Comparison of ENCODE assay signal across 34 mouse cellular contexts in the genomic region with DNA sequence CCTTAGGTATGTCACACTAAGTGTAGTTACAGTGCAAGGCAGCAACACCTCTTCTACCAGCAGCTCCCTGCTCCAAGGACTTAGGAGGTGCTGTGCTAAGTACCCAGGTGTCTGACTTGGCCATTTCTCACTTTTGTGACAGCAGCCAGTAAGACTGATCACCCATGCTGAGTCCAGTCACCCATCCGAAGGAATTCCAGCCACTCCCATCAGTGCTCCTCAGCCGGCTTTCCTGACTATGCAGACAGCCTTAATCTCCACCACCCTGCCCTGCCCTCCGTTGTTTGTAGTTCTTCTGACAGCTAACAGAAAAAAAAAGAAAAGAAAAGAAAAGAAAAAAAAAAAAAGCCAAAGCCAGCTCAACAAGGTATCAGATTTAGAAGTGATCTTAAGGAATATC. TPM values are rescaled to one million over a fixed set of nuclear protein-coding genes. Genes with fewer than 3 reads are reported as not detected.
DNase-seq lines count a peak whose midpoint lies in the region; ATAC-seq and TF ChIP-seq lines count a peak whose summit lies in the region.
"Had no signal": no experiment of that assay in that cellular context is flagged by ENCODE, and none has a peak within 500 bp of the region (broad histone marks: within the 10 kb centered on the region; RNA-seq: fewer than 3 reads in every experiment).

No protein-coding gene starts in this region.

- no peaks in the 10 kb centered on the region for H3K36me3 ChIP-seq in intestine, embryonic 15.5 days
- H3K36me3 ChIP-seq in intestine, postnatal 0 days (ENCODE audit: control insufficient read depth, insufficient read depth), result peaks cover 7% of the 10 kb centered on the region; the same call in 1 of the 2 replicates
- H3K36me3 ChIP-seq in E14TG2a.4 (ENCODE audit: insufficient read depth, low read length), result peaks cover 27% of the 10 kb centered on the region
- no peaks in the 10 kb centered on the region for H3K36me3 ChIP-seq in ES-E14 (ENCODE audit: control insufficient read depth, insufficient read depth, low read length, poor library complexity, severe bottlenecking)
- no peaks in the 10 kb centered on the region; the same call in 1 of the 2 replicates for H3K36me3 ChIP-seq in stomach, embryonic 14.5 days (ENCODE audit: control insufficient read depth, insufficient read depth, low read length)
- H3K36me3 ChIP-seq: embryonic facial prominence, embryonic 15.5 days; forebrain, embryonic 12.5 days; heart, embryonic 15.5 days; hindbrain, embryonic 12.5 days; midbrain, embryonic 12.5 days; neural tube, embryonic 13.5 days had no signal

- 0 out of 2 replicates have a peak, but pooled peaks cover 10% of the 10 kb centered on the region for H3K4me1 ChIP-seq in intestine, embryonic 15.5 days (replicated peaks)
- 0 out of 2 replicates have a peak, but pooled peaks cover 6% of the 10 kb centered on the region for H3K4me1 ChIP-seq in intestine, postnatal 0 days (replicated peaks; ENCODE audit: control insufficient read depth, insufficient read depth, low read length)
- H3K4me1 ChIP-seq in E14TG2a.4 (replicated peaks; ENCODE audit: low read depth, low read length), result peaks cover 68% of the 10 kb centered on the region
- peaks cover 10 to 21% of the 10 kb centered on the region in 2 experiments; a peak in 3 of 4 replicates for H3K4me1 ChIP-seq in ES-E14 (ENCODE audit: control insufficient read depth in 2 of 2, insufficient read depth in 2 of 2, low read length in 2 of 2, poor library complexity in 1 of 2)
- H3K4me1 ChIP-seq in stomach, embryonic 14.5 days (ENCODE audit: control insufficient read depth, insufficient read depth, low read length), result no peaks in the 10 kb centered on the region; the same call in 1 of the 2 replicates
- H3K4me1 ChIP-seq: neural tube, embryonic 13.5 days had no signal

- no peak overlapping the region for H3K9ac ChIP-seq in intestine, embryonic 15.5 days
- H3K9ac ChIP-seq in intestine, postnatal 0 days (ENCODE audit: low read depth, low read length), result no peak overlapping the region
- no peak overlapping the region for H3K9ac ChIP-seq in ES-E14 (ENCODE audit: insufficient read depth, low read depth, low read length, poor library complexity, severe bottlenecking)
- H3K9ac ChIP-seq in stomach, embryonic 14.5 days (replicated peaks; ENCODE audit: low read depth, low read length), result no peak overlapping the region
- H3K9ac ChIP-seq: embryonic facial prominence, embryonic 15.5 days; forebrain, embryonic 12.5 days; heart, embryonic 15.5 days; hindbrain, embryonic 12.5 days; kidney, embryonic 15.5 days; liver, embryonic 13.5 days; midbrain, embryonic 12.5 days; neural tube, embryonic 13.5 days had no signal

- H3K27ac ChIP-seq in intestine, embryonic 15.5 days, result no peak overlapping the region
- H3K27ac ChIP-seq in intestine, postnatal 0 days (ENCODE audit: low read depth, low read length), result no peak overlapping the region
- H3K27ac ChIP-seq in ES-E14 (ENCODE audit: insufficient read depth, low read depth, low read length, poor library complexity, severe bottlenecking), result peak overlapping the region; percentile 64; the same call in 1 of the 2 replicates
- H3K27ac ChIP-seq in stomach, embryonic 14.5 days (ENCODE audit: low read length), result 0 out of 2 replicates have a peak overlapping the region, but pooled peaks have one; percentile 4
- H3K27ac ChIP-seq: embryonic facial prominence, embryonic 15.5 days; forebrain, embryonic 12.5 days; heart, embryonic 10.5 days; heart, embryonic 15.5 days; hindbrain, embryonic 12.5 days; hindbrain, postnatal 0 days; kidney, embryonic 15.5 days; liver, embryonic 13.5 days; midbrain, embryonic 12.5 days; neural tube, embryonic 13.5 days had no signal

- peak; percentile 76 for ATAC-seq in intestine, embryonic 15.5 days
- ATAC-seq in intestine, postnatal 0 days, result no peak; the same call in 1 of the 2 replicates
- ATAC-seq in stomach, embryonic 14.5 days (ENCODE audit: insufficient number of reproducible peaks, insufficient read depth, low FRiP score, low read depth), result no peak
- ATAC-seq: hindbrain, postnatal 0 days; Patski had no signal

- no peak for DNase-seq in ES-E14 (ENCODE audit: low read depth, low spot score)
- DNase-seq in spleen, adult 18-20 months, result no peak
- DNase-seq in kidney, postnatal 4 days, result no peak
- DNase-seq in right cerebral cortex, postnatal 25 days, result no peak
- DNase-seq: adrenal gland, postnatal 36 days; cerebellum, adult 9-10 months; embryo, embryonic 11 days; gastrocnemius, postnatal 14 days; heart, postnatal 36 days; kidney, adult 11 months; kidney, postnatal 36 days; liver, embryonic 13.5 days; lung, adult 2 months; lung, postnatal 14 days; thymus, adult 2 months; thymus, postnatal 36 days had no signal

- no peak for TF ChIP-seq CTCF in intestine, postnatal 0 days (IDR thresholded peaks at IDR 0.05; ENCODE audit: low read depth)
- TF ChIP-seq CTCF in E14TG2a.4 (conservative IDR thresholded peaks at IDR 0.05; ENCODE audit: low read length), result no peak

- no peak overlapping the region for H3K4me2 ChIP-seq in intestine, embryonic 15.5 days (replicated peaks)
- no peak overlapping the region for H3K4me2 ChIP-seq in intestine, postnatal 0 days (replicated peaks; ENCODE audit: low read depth)
- H3K4me2 ChIP-seq in stomach, embryonic 14.5 days (replicated peaks; ENCODE audit: low read depth, low read length), result no peak overlapping the region
- H3K4me2 ChIP-seq: embryonic facial prominence, embryonic 15.5 days; forebrain, embryonic 12.5 days; heart, embryonic 15.5 days; hindbrain, embryonic 12.5 days; kidney, embryonic 15.5 days; liver, embryonic 13.5 days; midbrain, embryonic 12.5 days; neural tube, embryonic 13.5 days had no signal

- no peak overlapping the region for H3K4me3 ChIP-seq in intestine, embryonic 15.5 days (replicated peaks)
- H3K4me3 ChIP-seq in intestine, postnatal 0 days (ENCODE audit: low read depth, low read length), result no peak overlapping the region
- H3K4me3 ChIP-seq in E14TG2a.4 (replicated peaks; ENCODE audit: low read length), result peak overlapping the region; percentile 46
- 0 out of 4 replicates have a peak overlapping the region, but pooled peaks of 1 of the 2 experiments have one; percentile 4 for H3K4me3 ChIP-seq in ES-E14 (ENCODE audit: insufficient read depth in 1 of 2, low read depth in 1 of 2, low read length in 2 of 2, poor library complexity in 1 of 2, severe bottlenecking in 1 of 2)
- no peak overlapping the region for H3K4me3 ChIP-seq in stomach, embryonic 14.5 days (ENCODE audit: low read depth, low read length)
- H3K4me3 ChIP-seq: embryonic facial prominence, embryonic 15.5 days; forebrain, embryonic 12.5 days; heart, embryonic 10.5 days; heart, embryonic 15.5 days; hindbrain, embryonic 12.5 days; kidney, embryonic 15.5 days; liver, embryonic 13.5 days; midbrain, embryonic 12.5 days; neural tube, embryonic 13.5 days had no signal

- H3K9me3 ChIP-seq in intestine, embryonic 15.5 days, result no peaks in the 10 kb centered on the region
- no peaks in the 10 kb centered on the region for H3K9me3 ChIP-seq in intestine, postnatal 0 days (ENCODE audit: control insufficient read depth)
- H3K9me3 ChIP-seq in E14TG2a.4 (ENCODE audit: low read length) (no peaks in the 10 kb centered on the region), ES-E14 (ENCODE audit: control insufficient read depth, insufficient read depth, low read depth, low read length) (no peaks in the 10 kb centered on the region)
- no peaks in the 10 kb centered on the region for H3K9me3 ChIP-seq in stomach, embryonic 14.5 days (ENCODE audit: control insufficient read depth, low read depth, low read length)
- H3K9me3 ChIP-seq: embryonic facial prominence, embryonic 15.5 days; forebrain, embryonic 12.5 days; G1E; heart, embryonic 10.5 days; heart, embryonic 15.5 days; hindbrain, embryonic 12.5 days; kidney, embryonic 15.5 days; liver, embryonic 13.5 days; midbrain, embryonic 12.5 days; neural tube, embryonic 13.5 days had no signal

- H3K27me3 ChIP-seq in intestine, embryonic 15.5 days (replicated peaks), result no peaks in the 10 kb centered on the region
- no peaks in the 10 kb centered on the region for H3K27me3 ChIP-seq in intestine, postnatal 0 days (replicated peaks; ENCODE audit: control insufficient read depth, insufficient read depth, low read length)
- H3K27me3 ChIP-seq in E14TG2a.4 (ENCODE audit: insufficient read depth, low read length), result no peaks in the 10 kb centered on the region
- H3K27me3 ChIP-seq in stomach, embryonic 14.5 days (ENCODE audit: control insufficient read depth, insufficient read depth, low read length), result no peaks in the 10 kb centered on the region
- H3K27me3 ChIP-seq: embryonic facial prominence, embryonic 15.5 days; forebrain, embryonic 12.5 days; heart, embryonic 15.5 days; hindbrain, embryonic 12.5 days; kidney, embryonic 15.5 days; liver, embryonic 13.5 days; midbrain, embryonic 12.5 days; neural tube, embryonic 13.5 days; Patski had no signal

- WGBS in intestine, embryonic 15.5 days, result 17% methylated on average over 3 of the region's 3 CpGs
- WGBS in intestine, postnatal 0 days, result 13% methylated on average over 3 of the region's 3 CpGs
- 25% methylated on average over 3 of the region's 3 CpGs for WGBS in stomach, embryonic 14.5 days

- in situ Hi-C loops in ES-E14 (cut with MboI; ENCODE audit: low sequenced_read_pairs in 2 of 2, unreplicated experiment in 2 of 2), result no loop called here

RNA-seq across cellular contexts. Expression of gene Mov10, which starts 6.6 kb away (rescaled TPM):
- 129 and 133 TPM in 2 replicates for polyA plus RNA-seq in intestine, embryonic 15.5 days (2015; fragmentation: Nextera tagmentation; extraction: Ambion mirVana)
- polyA plus RNA-seq in intestine, postnatal 0 days (2015; fragmentation: Nextera tagmentation; extraction: Ambion mirVana), result 144 and 157 TPM in 2 replicates
- 37.5 and 55.5 TPM in 2 replicates for total RNA-seq in ES-E14 (2012; rRNA removed)
- 68.6 and 74.7 TPM in 2 replicates for polyA plus RNA-seq in stomach, embryonic 14.5 days (2014; fragmentation: Nextera tagmentation; extraction: Ambion mirVana)

RNA-seq across cellular contexts. Expression of gene Rhoc, which starts 23.6 kb away (rescaled TPM):
- polyA plus RNA-seq in intestine, embryonic 15.5 days (2015; fragmentation: Nextera tagmentation; extraction: Ambion mirVana), result 157 and 162 TPM in 2 replicates
- polyA plus RNA-seq in intestine, postnatal 0 days (2015; fragmentation: Nextera tagmentation; extraction: Ambion mirVana), result 316 and 320 TPM in 2 replicates
- 70.9 and 99.9 TPM in 2 replicates for total RNA-seq in ES-E14 (2012; rRNA removed)
- 163 and 170 TPM in 2 replicates for polyA plus RNA-seq in stomach, embryonic 14.5 days (2014; fragmentation: Nextera tagmentation; extraction: Ambion mirVana)
- total RNA-seq: granulocyte monocyte progenitor cell, adult 5-6 weeks had no signal

RNA-seq across cellular contexts. Expression of gene Fam19a3, which starts 30.1 kb away (rescaled TPM):
- 0.08 TPM in 1 of 2 replicates, not detected in the other for polyA plus RNA-seq in intestine, embryonic 15.5 days (2015; fragmentation: Nextera tagmentation; extraction: Ambion mirVana)
- polyA plus RNA-seq in intestine, postnatal 0 days (2015; fragmentation: Nextera tagmentation; extraction: Ambion mirVana), result 0.05 and 0.22 TPM in 2 replicates
- 0.13 and 0.16 TPM in 2 replicates for total RNA-seq in ES-E14 (2012; rRNA removed)
- polyA plus RNA-seq in stomach, embryonic 14.5 days (2014; fragmentation: Nextera tagmentation; extraction: Ambion mirVana), result not detected in 2 replicates
- total RNA-seq: granulocyte monocyte progenitor cell, adult 5-6 weeks; layer of hippocampus, postnatal 25 days; megakaryocyte, adult 5-6 weeks had no signal
- polyA plus RNA-seq: G1E; hindbrain, postnatal 0 days; liver, embryonic 13.5 days; midbrain, embryonic 12.5 days; neural tube, embryonic 13.5 days had no signal

RNA-seq across cellular contexts. Expression of gene Ppm1j, which starts 30.9 kb away (rescaled TPM):
- 2.9 and 4.5 TPM in 2 replicates for polyA plus RNA-seq in intestine, embryonic 15.5 days (2015; fragmentation: Nextera tagmentation; extraction: Ambion mirVana)
- 22.3 and 24.4 TPM in 2 replicates for polyA plus RNA-seq in intestine, postnatal 0 days (2015; fragmentation: Nextera tagmentation; extraction: Ambion mirVana)
- total RNA-seq in ES-E14 (2012; rRNA removed), result 25.7 and 49.6 TPM in 2 replicates
- polyA plus RNA-seq in stomach, embryonic 14.5 days (2014; fragmentation: Nextera tagmentation; extraction: Ambion mirVana), result 3.0 and 4.0 TPM in 2 replicates
- total RNA-seq: G1E; granulocyte monocyte progenitor cell, adult 5-6 weeks had no signal

RNA-seq across cellular contexts. Expression of gene St7l, which starts 52.1 kb away (rescaled TPM):
- polyA plus RNA-seq in intestine, embryonic 15.5 days (2015; fragmentation: Nextera tagmentation; extraction: Ambion mirVana), result 35.9 and 36.8 TPM in 2 replicates
- polyA plus RNA-seq in intestine, postnatal 0 days (2015; fragmentation: Nextera tagmentation; extraction: Ambion mirVana), result 19.9 and 21.9 TPM in 2 replicates
- 14.3 and 16.1 TPM in 2 replicates for total RNA-seq in ES-E14 (2012; rRNA removed)
- 34.5 and 50.6 TPM in 2 replicates for polyA plus RNA-seq in stomach, embryonic 14.5 days (2014; fragmentation: Nextera tagmentation; extraction: Ambion mirVana)

Comparison
In these comparisons a context has a peak if more than half of its experiments do, and no peak if none do; other contexts are left out.
1. H3K27ac ChIP-seq: peak in ES-E14 (single experiment) and stomach, embryonic 14.5 days (single experiment); none in intestine, embryonic 15.5 days (single experiment) and intestine, postnatal 0 days (single experiment).